Mouse (Mus musculus): ENCODE measurements around the gene Cables2. TPM values are rescaled to one million over a fixed set of nuclear protein-coding genes. Genes with fewer than 3 reads are reported as not detected.
A peak's percentile ranks its signal among the peaks of the same experiment; 100 is the strongest.

The Cables2 gene
- polyA plus RNA-seq, 1 experiment from 2014 or later: 14.5 TPM

DNA sequence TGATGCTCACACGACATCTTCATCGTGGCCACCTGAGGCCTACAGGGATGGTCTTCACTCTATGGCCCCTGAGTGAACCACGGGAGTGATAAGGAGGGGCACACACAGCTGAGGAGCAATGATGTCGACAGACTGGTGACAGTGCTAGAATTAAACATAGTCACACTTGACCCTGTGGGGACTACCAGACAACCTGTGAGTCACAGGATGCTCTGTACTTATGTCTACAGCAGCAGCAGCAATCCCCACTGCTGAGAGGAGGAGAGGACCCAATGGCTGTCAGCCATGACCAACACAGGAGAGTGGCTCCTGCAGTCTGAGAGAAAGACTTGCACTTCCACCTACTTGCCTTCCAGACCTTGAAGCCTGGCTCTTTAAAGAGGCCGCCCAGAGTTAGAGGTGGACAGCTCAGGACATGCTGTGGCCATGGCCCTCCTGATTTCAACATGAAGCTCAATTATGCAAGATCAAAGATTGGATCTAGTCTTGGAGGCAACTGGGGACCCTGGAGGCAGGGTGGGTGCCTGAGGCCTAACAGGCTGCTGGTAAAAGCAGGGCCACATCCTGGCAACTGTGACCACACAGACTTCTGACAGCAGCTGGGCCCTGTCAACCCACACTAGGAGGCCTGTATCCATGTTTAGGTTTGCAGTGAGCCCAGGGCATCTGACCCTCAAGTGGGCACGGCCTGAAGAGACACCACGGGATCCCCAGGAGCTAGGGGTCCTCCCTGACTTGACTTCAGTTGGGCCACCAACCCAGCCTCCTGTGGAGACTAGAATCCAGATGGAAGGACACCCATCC is 40.0 kb downstream of the Cables2 start:
- ATAC-seq (ENCODE audit: insufficient read depth, low FRiP score, low read depth): no peak
- Histone ChIP-seq H3K4me3 (replicated peaks) (no peak overlapping the region), H3K9me3 (no peaks in the 10 kb centered on the region), H3K4me1 (peaks cover 34% of the 10 kb centered on the region), H3K36me3 (no peaks in the 10 kb centered on the region), H3K27ac (no peak overlapping the region), H3K9ac (no peak overlapping the region), H3K27me3 (replicated peaks) (no peaks in the 10 kb centered on the region), H3K4me2 (no peak overlapping the region)
- 67% methylated on average over 7 of the region's 7 CpGs for WGBS

DNA sequence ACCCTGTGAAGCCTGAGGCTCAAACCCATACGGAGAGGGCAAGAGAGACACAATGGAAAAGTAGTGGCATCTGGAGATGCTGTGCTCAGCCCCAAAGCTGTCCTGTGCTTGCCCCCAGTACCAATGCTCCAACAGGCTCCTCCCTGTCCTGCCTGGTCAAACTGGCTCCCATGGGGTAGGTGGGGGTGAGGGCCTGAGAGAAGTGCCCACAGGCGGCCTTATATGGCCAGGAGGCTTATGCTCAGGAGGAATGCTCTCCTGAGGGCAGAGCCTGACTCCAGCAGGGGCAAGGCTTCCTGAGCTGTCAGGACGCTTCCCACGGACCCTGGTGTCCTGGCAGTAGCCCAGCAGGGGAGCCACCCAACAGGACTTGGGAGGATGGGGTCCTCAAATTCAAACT is 42.8 kb downstream of the Cables2 start:
- Histone ChIP-seq H3K36me3 (no peaks in the 10 kb centered on the region), H3K9me3 (no peaks in the 10 kb centered on the region), H3K9ac (no peak overlapping the region), H3K4me1 (peaks cover 45% of the 10 kb centered on the region), H3K27ac (peak overlapping the region; percentile 42; the same call in 1 of the 2 replicates), H3K27me3 (replicated peaks) (peaks cover under 1% of the 10 kb centered on the region; the same call in 1 of the 2 replicates), H3K4me2 (no peak overlapping the region), H3K4me3 (replicated peaks) (no peak overlapping the region)
- 57% methylated on average over 4 of the region's 4 CpGs for WGBS
- ATAC-seq (ENCODE audit: insufficient read depth, low FRiP score, low read depth): no peak

DNA sequence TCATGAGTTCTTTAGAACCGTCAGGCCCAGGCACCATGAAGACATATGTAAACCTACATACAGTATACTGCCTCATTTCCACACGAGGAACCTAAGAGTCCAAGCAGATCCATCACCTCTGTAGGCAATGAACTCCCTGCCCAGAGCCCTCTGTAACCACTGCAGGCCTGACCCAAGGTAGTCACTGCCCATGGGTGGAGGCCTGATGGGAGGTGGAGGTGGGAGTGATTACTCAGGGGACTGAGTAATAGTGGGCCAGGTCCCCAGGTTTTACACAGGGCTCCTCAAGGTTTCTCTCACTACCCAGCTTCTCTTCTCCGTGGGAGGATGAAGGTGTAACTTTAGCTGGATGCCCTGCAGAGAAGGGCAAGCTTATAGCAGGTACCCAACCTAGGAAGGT is 44.2 kb downstream of the Cables2 start:
- H3K9ac ChIP-seq: no peak overlapping the region

DNA sequence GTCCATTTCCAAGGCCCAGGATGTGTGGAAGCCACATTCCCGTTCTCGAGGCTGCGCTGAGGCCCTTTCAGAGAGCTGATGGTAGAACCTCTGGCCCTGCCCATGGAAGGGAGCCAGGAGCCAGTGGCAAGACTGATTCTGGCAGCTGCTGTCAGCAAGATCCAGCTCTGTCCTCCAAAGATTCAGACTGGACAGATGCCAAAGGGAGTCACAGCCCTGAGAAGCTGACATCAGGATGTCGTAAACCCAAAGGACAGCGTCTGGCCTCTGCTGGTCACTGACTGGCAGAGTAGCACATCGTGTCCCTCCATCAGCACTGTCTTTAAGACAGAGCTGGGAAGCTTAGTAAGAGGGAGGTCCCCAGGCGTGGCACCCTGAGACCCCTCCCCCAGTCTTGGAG is 44.7 kb downstream of the Cables2 start:
- H3K36me3 ChIP-seq: no peaks in the 10 kb centered on the region
- H3K9ac ChIP-seq: no peak overlapping the region; the same call in 1 of the 2 replicates
- 49% methylated on average over 7 of the region's 7 CpGs for WGBS
- H3K4me1 ChIP-seq: peaks cover 40% of the 10 kb centered on the region
- no peak overlapping the region for H3K4me2 ChIP-seq
- no peaks in the 10 kb centered on the region for H3K9me3 ChIP-seq
- peaks cover 8% of the 10 kb centered on the region; the same call in 1 of the 2 replicates for H3K27me3 ChIP-seq (replicated peaks)
- H3K27ac ChIP-seq: peak overlapping the region; percentile 53; the same call in 1 of the 2 replicates
- no peak overlapping the region for H3K4me3 ChIP-seq (replicated peaks)
- ATAC-seq (ENCODE audit: insufficient read depth, low FRiP score, low read depth): no peak

More for the DNA sequence above, 44.2 kb downstream of the Cables2 start:
- Histone ChIP-seq H3K27me3 (replicated peaks) (peaks cover 8% of the 10 kb centered on the region; the same call in 1 of the 2 replicates), H3K4me1 (peaks cover 39% of the 10 kb centered on the region), H3K4me3 (replicated peaks) (no peak overlapping the region), H3K36me3 (no peaks in the 10 kb centered on the region), H3K4me2 (no peak overlapping the region), H3K27ac (no peak overlapping the region), H3K9me3 (no peaks in the 10 kb centered on the region)
- no peak for ATAC-seq (ENCODE audit: insufficient read depth, low FRiP score, low read depth)
- WGBS: 58% methylated on average over 3 of the region's 3 CpGs

GRCm38 (mm10) chr2:180228060-180228458 is 45.2 kb downstream of the Cables2 start:
- Histone ChIP-seq H3K27me3 (replicated peaks) (peaks cover 8% of the 10 kb centered on the region; the same call in 1 of the 2 replicates), H3K4me2 (peak overlapping the region; percentile 52), H3K9me3 (no peaks in the 10 kb centered on the region), H3K9ac (no peak overlapping the region; the same call in 1 of the 2 replicates), H3K4me3 (replicated peaks) (no peak overlapping the region), H3K27ac (peak overlapping the region; percentile 53; the same call in 1 of the 2 replicates), H3K4me1 (peaks cover 46% of the 10 kb centered on the region), H3K36me3 (no peaks in the 10 kb centered on the region)
- WGBS: 46% methylated on average over 6 of the region's 6 CpGs
- no peak for ATAC-seq (ENCODE audit: insufficient read depth, low FRiP score, low read depth)

DNA sequence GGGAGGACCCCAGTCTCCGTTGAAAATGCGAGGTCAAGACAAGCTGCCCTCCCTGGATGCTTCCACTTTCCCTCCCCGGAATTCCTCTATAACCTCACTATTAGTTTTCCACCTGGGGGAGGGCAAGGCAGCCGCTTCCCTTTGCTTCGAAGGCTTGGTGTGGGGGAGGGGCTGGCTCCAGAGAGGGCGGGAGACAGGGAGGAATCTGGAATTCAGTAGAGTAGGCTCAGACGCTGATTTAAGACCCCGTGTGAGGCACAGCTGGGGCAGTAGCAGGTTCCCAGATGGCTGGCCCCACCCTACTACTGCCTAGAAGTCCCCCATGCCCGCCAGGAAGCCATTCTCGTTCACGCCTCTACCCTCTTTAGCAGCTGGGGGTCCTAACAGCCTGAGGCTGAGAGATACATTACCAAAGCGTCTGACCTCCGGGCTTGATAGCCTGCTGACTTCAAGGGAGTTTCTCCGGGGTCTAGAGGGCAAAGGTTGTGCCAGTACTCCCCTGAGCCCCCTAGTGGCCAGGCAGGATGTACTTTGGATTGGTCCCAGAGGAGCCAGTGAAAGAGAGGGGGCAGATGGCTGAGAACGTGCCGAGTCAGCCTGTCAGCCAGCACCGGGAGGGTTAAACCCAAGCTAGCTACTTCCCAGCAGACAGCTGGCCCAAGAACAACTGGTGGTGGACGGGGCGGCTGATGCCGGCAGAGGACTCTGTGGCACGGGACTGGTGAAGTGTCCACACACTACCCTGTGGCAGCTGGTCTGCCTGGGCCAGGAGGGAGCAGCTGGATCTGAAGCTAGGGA is 45.8 kb downstream of the Cables2 start:
- WGBS: 2% methylated on average over 21 of the region's 21 CpGs
- Histone ChIP-seq H3K9me3 (no peaks in the 10 kb centered on the region), H3K4me3 (replicated peaks) (peak overlapping the region; percentile 16), H3K27me3 (replicated peaks) (peaks cover 8% of the 10 kb centered on the region; the same call in 1 of the 2 replicates), H3K4me2 (peak overlapping the region; percentile 52), H3K36me3 (no peaks in the 10 kb centered on the region), H3K27ac (peak overlapping the region; percentile 16), H3K4me1 (peaks cover 52% of the 10 kb centered on the region), H3K9ac (no peak overlapping the region)
- ATAC-seq (ENCODE audit: insufficient read depth, low FRiP score, low read depth): peak; percentile 21; the same call in 1 of the 2 replicates

DNA sequence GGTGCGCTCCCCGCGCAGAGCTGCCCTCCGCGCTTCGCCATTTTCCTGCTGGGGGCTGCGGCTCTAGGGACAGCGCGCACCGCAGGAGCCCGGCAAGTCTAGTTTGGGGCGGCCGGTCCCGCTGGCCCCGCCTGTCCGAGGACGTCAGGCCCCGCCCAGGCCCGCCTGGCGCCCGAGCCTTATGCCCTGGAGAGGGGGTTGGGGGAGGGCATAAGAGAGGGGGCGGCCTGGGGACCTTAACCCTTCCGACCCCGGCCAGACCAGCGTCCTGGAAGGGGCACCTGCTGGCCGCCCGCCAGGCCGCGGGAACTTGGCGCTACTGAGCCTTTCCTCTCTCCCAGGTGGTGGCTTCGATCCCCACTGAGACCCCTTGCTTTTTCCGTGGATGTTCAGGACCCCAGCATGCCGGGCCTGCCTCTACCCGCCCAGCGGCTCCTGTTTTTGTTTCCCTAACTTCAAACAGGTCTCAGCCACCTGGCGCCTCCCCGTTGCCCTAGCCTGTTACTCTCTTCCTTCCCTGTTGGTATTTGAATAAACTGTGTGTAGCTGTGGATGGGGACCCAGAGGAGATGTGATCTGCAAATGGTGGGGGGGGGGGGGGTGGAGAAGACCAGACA is 47.4 kb downstream of the Cables2 start, which contains the start of gene Lama5:
Gene Lama5 (minus strand): TSS at position 98 of the 617 bp plus-strand sequence.
- peak within 1 kb of the TSS; percentile 72 for H3K4me3 ChIP-seq (replicated peaks)
- H3K4me1 ChIP-seq: peaks cover 65% of the 10 kb centered on the region
- peak within 1 kb of the TSS; percentile 47 for H3K9ac ChIP-seq
- ATAC-seq (ENCODE audit: insufficient read depth, low FRiP score, low read depth): peak; percentile 74
- H3K27me3 ChIP-seq (replicated peaks): peaks cover 8% of the 10 kb centered on the region; the same call in 1 of the 2 replicates
- peak within 1 kb of the TSS; percentile 85 for H3K27ac ChIP-seq
- H3K36me3 ChIP-seq: no peaks in the 10 kb centered on the region
- WGBS: under 1% methylated on average over 36 of the region's 37 CpGs
- H3K4me2 ChIP-seq: peak within 1 kb of the TSS; percentile 97
- no peaks in the 10 kb centered on the region for H3K9me3 ChIP-seq

- H3K4me1 ChIP-seq: peaks cover 67% of the 10 kb centered on the region
- WGBS: under 1% methylated on average over 54 of the region's 55 CpGs
- H3K4me2 ChIP-seq: peak overlapping the region; percentile 97
- H3K27me3 ChIP-seq (replicated peaks): peaks cover 8% of the 10 kb centered on the region; the same call in 1 of the 2 replicates
- H3K36me3 ChIP-seq: no peaks in the 10 kb centered on the region
- H3K9ac ChIP-seq: peak overlapping the region; percentile 47
- peak overlapping the region; percentile 85 for H3K27ac ChIP-seq
- no peaks in the 10 kb centered on the region for H3K9me3 ChIP-seq
- H3K4me3 ChIP-seq (replicated peaks): peak overlapping the region; percentile 72
- peak; percentile 6; the same call in 1 of the 2 replicates for ATAC-seq (ENCODE audit: insufficient read depth, low FRiP score, low read depth)
These were observed 48.1 kb downstream of the Cables2 start for GRCm38 (mm10) chr2:180225044-180225761.

DNA sequence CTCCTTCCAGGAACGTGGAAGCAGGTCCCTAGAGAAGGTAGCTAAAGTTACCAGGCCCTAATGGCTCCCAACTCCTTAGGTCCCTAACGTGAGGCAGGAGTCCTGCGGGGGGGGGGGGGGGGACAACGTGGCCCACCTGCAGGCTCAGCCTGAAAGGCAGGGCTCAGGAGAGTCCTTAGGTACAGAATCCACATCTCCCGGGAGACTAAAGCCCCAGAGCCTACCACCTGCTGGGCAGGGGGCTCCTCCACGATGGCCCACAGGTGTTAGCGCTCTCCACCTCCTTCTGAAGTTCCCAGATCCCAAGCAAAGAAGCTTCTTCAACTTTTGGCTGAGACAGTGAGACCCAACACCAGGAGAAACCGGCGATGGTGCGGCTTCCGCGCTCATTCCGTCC is 48.7 kb downstream of the Cables2 start:
- Histone ChIP-seq H3K27me3 (replicated peaks) (peaks cover 8% of the 10 kb centered on the region; the same call in 1 of the 2 replicates), H3K36me3 (no peaks in the 10 kb centered on the region), H3K9ac (peak overlapping the region; percentile 47), H3K9me3 (no peaks in the 10 kb centered on the region), H3K4me3 (replicated peaks) (peak overlapping the region; percentile 72), H3K4me2 (peak overlapping the region; percentile 97), H3K27ac (peak overlapping the region; percentile 85), H3K4me1 (peaks cover 69% of the 10 kb centered on the region)
- WGBS: 1% methylated on average over 13 of the region's 13 CpGs
- no peak for ATAC-seq (ENCODE audit: insufficient read depth, low FRiP score, low read depth)

DNA sequence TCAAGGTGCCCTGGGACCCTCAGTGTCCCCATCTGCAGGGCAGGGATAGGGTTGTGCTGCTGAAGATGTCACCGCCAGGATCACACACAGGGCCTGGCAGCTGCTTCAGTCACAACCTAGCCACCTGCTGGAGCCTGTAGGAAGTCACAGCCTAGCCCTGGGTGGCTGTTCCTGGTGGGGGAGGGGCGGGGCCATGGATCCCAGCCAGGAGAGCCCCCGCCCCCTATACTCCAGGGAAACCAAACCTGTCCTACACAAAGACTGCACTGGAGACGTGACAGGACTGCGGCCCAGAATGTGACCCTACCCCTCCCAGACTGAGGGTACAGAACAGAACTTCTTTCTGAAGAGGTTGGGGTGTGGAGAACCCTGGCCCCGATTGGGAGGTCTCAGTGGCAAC is 51.0 kb downstream of the Cables2 start:
- Histone ChIP-seq H3K27me3 (replicated peaks) (peaks cover 8% of the 10 kb centered on the region; the same call in 1 of the 2 replicates), H3K36me3 (no peaks in the 10 kb centered on the region), H3K4me3 (replicated peaks) (no peak overlapping the region), H3K4me2 (peak overlapping the region; percentile 97), H3K4me1 (peaks cover 72% of the 10 kb centered on the region), H3K9ac (no peak overlapping the region), H3K27ac (peak overlapping the region; percentile 89), H3K9me3 (no peaks in the 10 kb centered on the region)
- 14% methylated on average over 6 of the region's 6 CpGs for WGBS
- peak; percentile 78 for ATAC-seq (ENCODE audit: insufficient read depth, low FRiP score, low read depth)

DNA sequence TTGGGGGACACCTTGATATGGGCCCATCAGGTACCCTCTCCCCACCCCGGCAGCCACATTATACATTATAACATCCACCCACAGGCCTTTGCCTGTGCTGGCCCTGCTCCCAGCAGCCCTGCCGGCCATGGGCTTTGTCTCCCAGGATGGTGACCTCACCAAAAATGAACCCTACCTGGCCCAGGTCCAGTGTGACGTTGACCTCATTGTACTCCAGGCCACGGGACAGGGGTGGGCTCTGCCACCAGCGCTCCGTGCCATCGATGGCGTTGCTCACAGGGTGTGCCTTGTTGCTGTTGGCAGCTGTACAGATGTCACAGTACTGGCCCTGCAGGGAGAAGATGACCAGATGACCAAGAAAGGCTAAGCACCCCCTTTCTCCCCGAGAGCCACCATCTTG is 52.2 kb downstream of the Cables2 start:
- Histone ChIP-seq H3K27me3 (replicated peaks) (peaks cover 8% of the 10 kb centered on the region; the same call in 1 of the 2 replicates), H3K9me3 (no peaks in the 10 kb centered on the region), H3K4me3 (replicated peaks) (no peak overlapping the region), H3K9ac (no peak overlapping the region), H3K4me2 (no peak overlapping the region), H3K4me1 (peaks cover 73% of the 10 kb centered on the region), H3K27ac (no peak overlapping the region), H3K36me3 (no peaks in the 10 kb centered on the region)
- WGBS: 92% methylated on average over 9 of the region's 9 CpGs
- ATAC-seq (ENCODE audit: insufficient read depth, low FRiP score, low read depth): no peak
